Mouse (Mus musculus): Measurements from ENCODE around the gene Nat14. TPM values are rescaled to one million over a fixed set of nuclear protein-coding genes. Genes with fewer than 3 reads are reported as not detected.
A peak's percentile ranks its signal among the peaks of the same experiment; 100 is the strongest.

Nat14 gene
- total RNA-seq, 1 experiment from 2014 or later = 0.32 TPM

DNA sequence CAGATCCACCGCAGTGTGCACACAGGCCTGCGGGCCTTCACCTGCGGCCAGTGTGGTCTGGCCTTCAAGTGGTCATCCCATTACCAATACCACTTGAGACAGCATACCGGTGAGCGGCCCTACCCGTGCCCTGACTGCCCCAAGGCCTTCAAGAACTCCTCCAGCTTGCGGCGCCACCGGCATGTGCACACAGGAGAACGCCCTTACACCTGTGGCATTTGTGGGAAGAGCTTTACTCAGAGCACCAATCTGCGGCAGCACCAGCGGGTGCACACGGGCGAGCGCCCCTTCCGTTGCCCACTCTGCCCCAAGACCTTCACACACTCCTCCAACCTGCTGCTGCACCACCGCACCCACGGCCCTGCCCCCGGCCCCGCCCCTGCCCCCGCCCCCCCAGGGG, 2.7 kb upstream of the Nat14 start:
- no peak for ATAC-seq (replicated peaks; ENCODE audit: low read depth, poor library complexity, severe bottlenecking)

GRCm38 (mm10) chr7:4919971-4920370, 1.9 kb upstream of the Nat14 start:
- ATAC-seq (replicated peaks; ENCODE audit: low read depth, poor library complexity, severe bottlenecking) = no peak

DNA sequence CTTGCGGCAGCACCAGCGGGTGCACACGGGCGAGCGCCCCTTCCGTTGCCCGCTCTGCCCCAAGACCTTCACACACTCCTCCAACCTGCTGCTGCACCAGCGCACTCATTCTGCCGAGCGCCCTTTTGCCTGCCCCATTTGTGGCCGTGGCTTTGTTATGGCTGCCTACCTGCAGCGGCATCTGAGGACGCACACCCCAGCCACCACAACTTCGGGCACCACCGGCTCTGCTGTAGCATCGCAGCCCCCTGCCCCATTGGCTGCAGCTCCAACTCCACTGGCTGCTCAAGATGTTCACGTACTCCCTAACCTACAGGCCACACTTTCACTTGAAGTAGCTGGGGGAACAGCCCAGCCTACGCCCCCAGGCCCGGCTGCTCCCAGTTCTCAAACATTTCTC, 1.3 kb upstream of the Nat14 start:
- no peak for ATAC-seq (replicated peaks; ENCODE audit: low read depth, poor library complexity, severe bottlenecking)

GRCm38 (mm10) chr7:4920976-4921823, 628 bp upstream of the Nat14 start:
- no peak for ATAC-seq (replicated peaks; ENCODE audit: low read depth, poor library complexity, severe bottlenecking)

- ATAC-seq (replicated peaks; ENCODE audit: low read depth, poor library complexity, severe bottlenecking) = peak; percentile 36
These were observed 680 bp downstream of the Nat14 start for GRCm38 (mm10) chr7:4922508-4922907.

DNA sequence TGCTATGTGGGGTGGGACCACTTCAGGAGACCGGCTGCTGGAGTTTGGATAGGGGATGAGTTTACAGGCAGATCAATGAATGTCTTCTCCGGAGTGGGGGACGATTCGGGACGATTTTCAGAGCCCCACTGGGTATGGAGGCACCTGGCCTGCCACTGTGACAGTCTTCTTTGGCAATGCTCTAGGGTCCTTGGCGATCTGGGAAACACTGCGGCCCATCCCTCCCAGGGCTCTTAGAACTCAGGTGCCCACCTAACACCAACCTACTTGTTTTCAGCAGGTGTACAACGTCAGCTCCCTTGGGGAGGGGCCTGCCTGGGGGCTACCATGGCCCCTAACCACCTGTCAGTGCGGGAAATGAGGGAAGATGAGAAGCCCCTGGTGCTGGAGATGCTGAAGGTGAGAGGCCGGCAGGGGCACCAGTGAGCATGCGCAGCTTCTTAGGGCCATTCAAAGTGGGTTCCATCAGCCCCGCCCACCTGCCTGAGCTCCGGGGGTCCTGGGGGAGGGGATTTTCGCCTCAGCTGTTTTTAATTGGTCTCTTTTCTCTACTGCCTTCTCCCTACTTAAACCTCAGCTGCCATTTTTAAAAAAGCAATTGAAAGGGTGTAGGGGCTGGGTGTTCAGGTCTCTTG, 1.2 kb downstream of the Nat14 start:
- ATAC-seq (replicated peaks; ENCODE audit: low read depth, poor library complexity, severe bottlenecking) = no peak

GRCm38 (mm10) chr7:4923586-4924364, 1.9 kb downstream of the Nat14 start:
- ATAC-seq (replicated peaks; ENCODE audit: low read depth, poor library complexity, severe bottlenecking) = peak; percentile 54

DNA sequence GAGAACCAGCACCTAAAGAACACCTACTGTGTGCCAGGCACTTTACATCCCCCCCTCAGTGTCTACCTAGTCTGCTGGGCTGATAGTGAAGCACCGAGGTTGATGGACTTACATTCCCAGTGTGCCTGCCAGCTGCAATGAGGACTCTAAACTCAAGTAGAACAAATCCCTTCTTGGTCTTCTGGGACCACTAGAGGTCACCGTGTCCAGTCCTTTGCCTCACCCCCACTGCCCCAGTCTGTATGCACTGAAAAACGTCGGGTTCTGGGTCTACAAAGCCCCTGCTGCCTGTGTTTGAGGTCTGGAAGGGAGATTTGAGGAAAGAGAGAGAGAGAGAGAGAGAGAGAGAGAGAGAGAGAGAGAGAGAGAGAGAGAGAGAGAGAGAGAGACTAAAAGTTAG, 2.7 kb downstream of the Nat14 start:
- no peak for ATAC-seq (replicated peaks; ENCODE audit: low read depth, poor library complexity, severe bottlenecking)

GRCm38 (mm10) chr7:4924891-4925301, 3.1 kb downstream of the Nat14 start:
- ATAC-seq (replicated peaks; ENCODE audit: low read depth, poor library complexity, severe bottlenecking) = no peak

GRCm38 (mm10) chr7:4925441-4926381, 3.9 kb downstream of the Nat14 start, which contains the start of gene Ssc5d:
Gene Ssc5d (plus strand): TSS chr7:4925785.
- no peak for ATAC-seq (replicated peaks; ENCODE audit: low read depth, poor library complexity, severe bottlenecking)

- no peak for ATAC-seq (replicated peaks; ENCODE audit: low read depth, poor library complexity, severe bottlenecking)
These were observed 5.0 kb downstream of the Nat14 start for GRCm38 (mm10) chr7:4926849-4927248.

GRCm38 (mm10) chr7:4927711-4928110, 5.9 kb downstream of the Nat14 start:
- ATAC-seq (replicated peaks; ENCODE audit: low read depth, poor library complexity, severe bottlenecking) = no peak

- ATAC-seq (replicated peaks; ENCODE audit: low read depth, poor library complexity, severe bottlenecking) = no peak
These were observed 6.5 kb downstream of the Nat14 start for GRCm38 (mm10) chr7:4928323-4928722.

DNA sequence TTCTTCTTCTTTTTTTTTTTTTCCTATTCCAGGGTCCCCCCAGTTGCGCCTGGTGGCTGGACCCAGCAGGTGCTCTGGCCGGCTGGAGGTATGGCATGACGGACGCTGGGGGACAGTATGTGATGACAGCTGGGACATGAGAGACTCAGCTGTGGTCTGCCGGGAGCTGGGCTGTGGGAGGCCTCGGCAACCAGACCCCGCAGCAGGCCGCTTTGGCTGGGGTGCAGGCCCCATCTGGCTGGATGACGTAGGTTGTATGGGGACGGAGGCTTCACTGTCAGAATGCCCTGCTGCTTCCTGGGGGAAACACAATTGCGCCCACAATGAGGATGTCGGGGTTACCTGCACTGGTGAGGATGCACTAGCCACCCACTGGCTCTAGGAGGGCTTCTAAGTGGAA, 11.3 kb downstream of the Nat14 start:
- ATAC-seq (replicated peaks; ENCODE audit: low read depth, poor library complexity, severe bottlenecking) = no peak

DNA sequence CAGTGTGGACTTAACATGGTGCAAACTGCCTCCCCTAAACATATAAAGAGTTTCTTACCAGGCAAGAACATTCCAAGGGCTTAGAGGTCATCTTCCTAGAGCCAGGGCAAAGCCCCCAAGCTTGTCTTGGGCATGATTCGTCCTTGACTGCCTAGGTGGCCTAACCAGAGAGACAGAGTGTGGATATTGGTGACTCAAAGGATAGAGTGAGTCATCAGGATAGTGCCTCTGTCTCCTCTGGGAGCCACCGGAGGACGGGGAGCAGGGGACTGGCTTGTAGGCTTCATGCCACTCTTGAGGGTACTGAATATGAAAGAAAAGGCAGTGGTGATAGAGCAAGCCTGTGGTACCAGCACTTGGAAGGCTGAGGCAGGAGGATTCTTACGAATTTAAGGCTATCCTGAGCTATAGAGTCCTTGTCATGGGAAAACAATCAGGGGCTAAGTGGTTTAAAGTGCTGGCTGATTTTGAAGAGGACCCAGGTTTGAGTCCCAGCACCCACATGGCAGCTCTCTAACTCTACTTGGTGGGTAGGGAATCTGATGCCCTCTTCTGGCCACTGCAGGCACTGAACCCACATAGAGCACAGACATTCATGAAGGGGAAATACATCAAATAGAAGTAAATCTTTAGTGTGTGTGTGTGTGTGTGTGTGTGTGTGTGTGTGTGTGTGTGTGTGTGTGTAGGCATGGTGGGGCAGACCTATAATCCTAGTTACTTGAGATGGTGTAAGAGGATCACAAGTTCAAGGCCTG, 12.5 kb downstream of the Nat14 start:
- no peak for ATAC-seq (replicated peaks; ENCODE audit: low read depth, poor library complexity, severe bottlenecking)

DNA sequence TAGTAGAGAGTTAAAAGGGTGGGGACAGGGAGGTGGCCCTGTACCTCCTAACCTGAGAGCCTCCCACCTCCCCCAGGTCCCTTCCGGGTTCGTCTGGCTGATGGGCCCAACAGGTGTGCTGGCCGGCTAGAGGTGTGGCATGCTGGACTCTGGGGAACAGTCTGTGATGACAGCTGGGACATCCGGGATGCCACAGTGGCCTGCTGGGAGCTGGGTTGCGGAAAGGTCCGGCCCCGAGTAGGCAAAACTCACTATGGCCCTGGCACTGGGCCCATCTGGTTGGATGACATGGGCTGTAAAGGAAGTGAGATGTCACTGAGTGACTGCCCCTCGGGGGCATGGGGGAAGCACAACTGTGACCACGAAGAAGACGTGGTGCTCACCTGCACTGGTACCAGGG, 15.0 kb downstream of the Nat14 start:
- no peak for ATAC-seq (replicated peaks; ENCODE audit: low read depth, poor library complexity, severe bottlenecking)

- no peak for ATAC-seq (replicated peaks; ENCODE audit: low read depth, poor library complexity, severe bottlenecking)
These were observed 15.6 kb downstream of the Nat14 start for GRCm38 (mm10) chr7:4937392-4937791.

- ATAC-seq (replicated peaks; ENCODE audit: low read depth, poor library complexity, severe bottlenecking) = peak; percentile 65
These were observed 16.6 kb downstream of the Nat14 start for GRCm38 (mm10) chr7:4938456-4938855.

DNA sequence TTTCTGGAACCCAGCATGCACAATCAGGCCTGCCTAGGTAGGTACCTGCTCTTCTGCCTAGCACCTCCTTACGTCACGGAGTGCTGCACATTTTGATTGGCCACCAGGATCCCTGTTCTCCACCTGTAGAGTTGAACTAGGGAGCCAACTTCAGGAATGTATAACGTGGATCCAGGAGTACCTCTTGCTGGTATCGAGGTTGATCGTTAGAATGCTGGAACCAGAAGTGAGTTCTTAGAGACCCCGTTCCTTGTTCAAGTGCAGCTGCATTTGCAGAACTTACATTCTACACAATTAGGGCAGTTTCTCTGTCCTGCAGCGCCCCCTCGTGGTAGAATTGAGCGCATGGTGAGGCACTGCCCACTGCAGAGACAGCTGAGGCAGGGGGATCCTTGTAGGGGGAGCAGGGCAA, 18.2 kb downstream of the Nat14 start:
- peak; percentile 62 for ATAC-seq (replicated peaks; ENCODE audit: low read depth, poor library complexity, severe bottlenecking)
